Mouse (Mus musculus): ENCODE results near the gene Efcab7.

Efcab7 gene

GRCm38 (mm10) chr4:99944606-99945005 is 115.6 kb downstream of the Efcab7 start:
- DNase-seq (ENCODE audit: low spot score) = no peak

- DNase-seq (ENCODE audit: low spot score) = no peak
These were observed 116.0 kb downstream of the Efcab7 start for GRCm38 (mm10) chr4:99945011-99945410.

GRCm38 (mm10) chr4:99946516-99946915 is 117.5 kb downstream of the Efcab7 start:
- DNase-seq (ENCODE audit: low spot score) = no peak

- DNase-seq (ENCODE audit: low spot score) = no peak
These were observed 118.2 kb downstream of the Efcab7 start for GRCm38 (mm10) chr4:99947192-99947591.

- DNase-seq (ENCODE audit: low spot score) = no peak
These were observed 118.9 kb downstream of the Efcab7 start for GRCm38 (mm10) chr4:99947896-99948295.

- DNase-seq (ENCODE audit: low spot score) = no peak
These were observed 124.9 kb downstream of the Efcab7 start for GRCm38 (mm10) chr4:99953904-99954303.

- DNase-seq (ENCODE audit: low spot score) = no peak
These were observed 126.4 kb downstream of the Efcab7 start for GRCm38 (mm10) chr4:99955396-99955795.

- DNase-seq (ENCODE audit: low spot score) = no peak
These were observed 128.2 kb downstream of the Efcab7 start for GRCm38 (mm10) chr4:99957186-99957585.

GRCm38 (mm10) chr4:99958084-99958815 is 129.3 kb downstream of the Efcab7 start:
- DNase-seq (ENCODE audit: low spot score) = no peak

- no peak for DNase-seq (ENCODE audit: low spot score)
These were observed 130.3 kb downstream of the Efcab7 start for GRCm38 (mm10) chr4:99959308-99959707.

All from layer of hippocampus, adult 9-10 months (tissue).